Mouse (Mus musculus) yolk sac, embryonic 10.5 days (tissue): ENCODE results near the gene B9d1.

ENCODE experiments used
- DNase-seq: peaks from one replicate; pipeline ENCODE4 v3.0.0-alpha.2; 2017; ENCODE audit warnings: low spot score

B9d1 gene

DNA sequence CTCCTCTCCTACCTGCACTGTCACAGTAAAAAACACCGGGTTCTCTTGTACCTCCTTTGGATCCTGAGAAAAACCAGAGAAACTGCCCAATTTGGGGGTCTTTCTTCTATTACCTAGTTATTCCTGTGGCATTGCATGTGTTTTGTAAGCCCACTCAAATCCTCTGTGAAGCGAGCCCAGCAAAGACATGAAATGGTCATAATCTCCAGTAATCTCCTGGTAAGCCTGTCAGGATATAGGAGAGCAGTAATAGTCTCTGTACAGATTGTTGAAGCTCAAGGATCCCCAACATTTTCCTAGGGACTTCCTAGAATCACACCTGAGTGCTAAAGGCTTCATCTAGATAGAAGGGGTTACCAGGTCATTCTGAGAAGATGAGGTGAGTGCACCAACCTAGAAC lies 36.2 kb downstream of the B9d1 start:
- no peak for DNase-seq

DNA sequence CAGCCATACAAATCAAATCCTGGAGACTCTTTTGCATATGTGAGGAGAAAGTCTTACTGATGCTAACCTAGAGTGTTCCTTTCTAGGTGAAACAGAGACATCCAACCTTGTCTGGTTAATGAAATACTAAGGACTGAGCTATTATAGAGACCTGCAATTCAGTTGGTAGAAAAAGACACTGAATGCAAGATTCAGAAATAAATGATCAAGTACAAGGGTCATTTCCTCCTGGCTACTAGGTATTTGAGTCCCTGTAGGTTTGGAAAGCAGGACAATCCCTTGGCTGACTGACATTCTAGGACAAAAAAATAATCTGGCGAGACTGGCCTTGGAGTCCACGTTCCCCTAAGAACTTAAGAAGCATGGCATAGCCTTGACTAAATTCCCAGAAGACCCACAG lies 40.6 kb downstream of the B9d1 start:
- no peak for DNase-seq

GRCm38 (mm10) chr11:61546452-61546851 lies 41.5 kb downstream of the B9d1 start:
- DNase-seq: no peak

DNA sequence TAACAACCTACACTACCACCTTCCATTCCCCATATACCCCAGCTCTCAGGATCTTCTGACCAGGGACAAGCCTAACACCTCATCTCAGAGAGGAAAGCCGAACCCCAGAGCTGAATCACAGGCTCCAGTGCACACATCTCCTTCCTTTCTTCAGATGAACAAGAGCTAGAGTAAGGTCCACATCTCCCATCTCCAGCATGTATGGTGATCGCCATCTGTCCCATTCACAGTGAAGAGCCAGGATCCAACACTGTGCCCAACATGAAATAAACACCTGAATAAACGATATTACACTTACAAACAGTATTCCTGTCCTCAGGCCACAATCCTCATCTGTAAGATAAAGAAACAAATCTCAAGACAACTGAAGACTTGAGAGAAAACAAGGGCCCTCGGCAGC lies 42.8 kb downstream of the B9d1 start:
- DNase-seq: no peak

DNA sequence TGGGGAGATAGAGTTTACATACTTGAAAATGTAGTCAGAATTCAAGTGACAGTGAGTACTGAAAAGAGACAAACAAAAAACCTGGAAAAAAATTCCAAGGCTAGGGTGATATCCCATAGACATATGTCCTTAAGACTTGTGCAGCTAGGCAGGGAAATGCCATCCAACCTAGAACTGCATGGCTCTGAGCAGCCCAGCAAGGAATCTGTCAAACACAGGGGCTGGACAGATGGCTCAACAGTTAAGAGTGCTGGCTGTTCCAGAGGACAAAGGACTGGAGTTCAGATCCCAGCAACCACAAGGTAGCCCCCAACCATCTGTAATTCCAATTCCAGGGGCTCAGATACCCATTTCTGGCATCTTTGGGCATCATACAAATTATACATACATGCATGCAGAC lies 45.7 kb downstream of the B9d1 start:
- no peak for DNase-seq

DNA sequence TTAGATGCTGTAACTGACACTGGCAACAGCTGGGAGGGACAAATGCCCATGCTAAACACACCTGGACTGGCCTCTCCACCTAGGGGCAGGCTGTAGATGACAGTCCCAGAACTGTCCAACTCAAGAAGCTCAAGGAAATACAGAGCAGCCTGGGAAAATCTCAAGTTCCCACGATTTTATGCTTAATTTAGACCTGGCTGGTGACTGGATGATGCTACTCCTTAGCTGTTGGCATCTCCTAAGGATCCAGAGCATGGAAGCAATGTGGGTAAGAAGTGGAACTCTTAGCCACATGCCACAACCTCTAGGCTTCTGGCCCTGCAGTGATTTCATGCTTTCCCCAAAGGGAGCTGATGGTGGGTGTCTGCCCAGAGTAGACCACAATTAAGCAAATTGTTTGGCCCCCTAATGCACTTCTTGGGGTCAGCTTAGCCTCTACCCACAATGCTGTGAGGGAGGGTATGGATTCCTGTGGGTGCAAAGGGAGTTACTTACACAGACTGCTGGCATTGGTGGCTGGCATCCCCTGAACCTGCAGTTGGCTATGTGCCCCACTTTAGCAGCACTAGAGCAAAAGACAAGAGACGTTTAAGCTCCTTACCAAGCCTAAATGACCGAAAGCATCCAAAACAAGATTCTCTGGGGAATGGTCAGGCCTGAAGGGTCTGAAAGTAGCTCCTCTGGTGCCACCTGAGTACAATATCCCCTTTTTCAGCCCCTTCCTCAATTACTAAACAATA lies 48.2 kb downstream of the B9d1 start:
- no peak for DNase-seq

- no peak for DNase-seq
Measured at GRCm38 (mm10) chr11:61559572-61559971, 54.6 kb downstream of the B9d1 start.

DNA sequence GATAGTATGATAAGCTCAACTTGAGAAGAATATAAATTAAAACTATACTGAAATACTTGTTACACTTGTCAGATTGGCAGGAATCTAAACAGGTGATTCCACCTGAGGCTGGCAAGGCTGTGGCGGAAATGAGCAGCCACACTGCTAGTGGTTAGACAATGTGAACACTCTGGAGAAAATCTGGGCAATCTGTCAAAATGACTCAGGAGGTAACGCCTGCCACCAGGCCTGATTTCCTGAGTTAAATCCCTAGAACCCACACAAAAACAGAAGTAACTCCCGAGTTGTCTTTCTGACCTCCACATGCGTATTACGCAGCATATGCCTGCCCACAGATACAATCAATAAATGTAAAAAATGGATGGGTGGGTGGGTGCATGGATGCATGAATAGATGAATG lies 57.5 kb downstream of the B9d1 start:
- DNase-seq: no peak
